9 mouse cellular contexts compared by ENCODE assay signal in the genomic region with DNA sequence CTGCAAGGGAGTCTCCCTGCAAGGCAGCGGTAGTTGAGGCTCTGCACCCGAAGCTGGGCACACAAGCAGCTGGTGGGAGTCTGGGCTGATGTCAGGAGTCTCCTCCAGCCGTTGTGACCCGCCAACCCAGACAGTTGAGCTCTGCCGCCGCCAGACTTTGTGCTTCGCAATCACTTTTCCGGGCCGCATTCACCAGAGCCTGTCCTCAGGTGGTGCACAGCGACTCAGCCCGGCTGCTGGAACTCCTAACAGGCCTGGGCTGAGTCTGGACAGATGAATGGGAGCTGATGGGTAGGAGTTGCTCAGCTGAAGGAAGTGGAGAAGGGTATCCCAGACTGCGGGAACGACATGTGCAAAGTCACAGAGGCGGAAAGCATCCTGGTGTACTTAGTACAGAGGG. TPM values are rescaled to one million over a fixed set of nuclear protein-coding genes. Genes with fewer than 3 reads are reported as not detected.
DNase-seq lines count a peak whose midpoint lies in the region; ATAC-seq and TF ChIP-seq lines count a peak whose summit lies in the region.
"Had no signal": no experiment of that assay in that cellular context is flagged by ENCODE, and none has a peak within 500 bp of the region (broad histone marks: within the 10 kb centered on the region; RNA-seq: fewer than 3 reads in every experiment).

No protein-coding gene starts in this region.

- TF ChIP-seq CTCF in heart, postnatal 0 days (IDR thresholded peaks at IDR 0.05; ENCODE audit: low read depth) = no peak
- TF ChIP-seq CTCF in cerebellum, adult 2 months (IDR thresholded peaks at IDR 0.05; ENCODE audit: borderline replicate concordance, insufficient read depth, low read depth, low read length) = no peak

- H3K27ac ChIP-seq in heart, postnatal 0 days (ENCODE audit: low read depth) = no peak overlapping the region
- no peak overlapping the region for H3K27ac ChIP-seq in ES-E14 (ENCODE audit: insufficient read depth, low read depth, low read length, poor library complexity, severe bottlenecking)
- no peak overlapping the region for H3K27ac ChIP-seq in forebrain, embryonic 13.5 days
- H3K27ac ChIP-seq in midbrain, embryonic 11.5 days (ENCODE audit: low read depth, low read length) = no peak overlapping the region
- no peak overlapping the region for H3K27ac ChIP-seq in cerebellum, adult 2 months (ENCODE audit: insufficient read depth, low read length)

- peak overlapping the region; percentile 37; the same call in 1 of the 2 replicates for H3K4me3 ChIP-seq in heart, postnatal 0 days (ENCODE audit: low read depth, low read length)
- peak overlapping the region; percentile 42 to 64; a peak in 2 of 4 replicates for H3K4me3 ChIP-seq in ES-E14 (ENCODE audit: insufficient read depth in 1 of 2, low read depth in 1 of 2, low read length in 2 of 2, poor library complexity in 1 of 2, severe bottlenecking in 1 of 2)
- peak overlapping the region; percentile 61 for H3K4me3 ChIP-seq in forebrain, embryonic 13.5 days
- no peak overlapping the region for H3K4me3 ChIP-seq in midbrain, embryonic 11.5 days (ENCODE audit: low read depth, low read length)
- H3K4me3 ChIP-seq in cerebellum, adult 2 months (replicated peaks; ENCODE audit: insufficient read depth, low read depth, low read length) = no peak overlapping the region

- peaks cover 7% of the 10 kb centered on the region for H3K4me1 ChIP-seq in heart, postnatal 0 days (ENCODE audit: control insufficient read depth, insufficient read depth)
- peaks cover 0 to 10% of the 10 kb centered on the region in 2 experiments; a peak in 2 of 4 replicates for H3K4me1 ChIP-seq in ES-E14 (ENCODE audit: control insufficient read depth in 2 of 2, insufficient read depth in 2 of 2, low read length in 2 of 2, poor library complexity in 1 of 2)
- peaks cover 36% of the 10 kb centered on the region for H3K4me1 ChIP-seq in forebrain, embryonic 13.5 days
- H3K4me1 ChIP-seq in midbrain, embryonic 11.5 days (ENCODE audit: control insufficient read depth, insufficient read depth, low read length) = peaks cover 11% of the 10 kb centered on the region
- H3K4me1 ChIP-seq in cerebellum, adult 2 months (ENCODE audit: control insufficient read depth, insufficient read depth, low read length) = peaks cover 5% of the 10 kb centered on the region

- no peak overlapping the region for H3K9ac ChIP-seq in heart, postnatal 0 days (replicated peaks; ENCODE audit: low read depth, low read length)
- H3K9ac ChIP-seq in ES-E14 (ENCODE audit: insufficient read depth, low read depth, low read length, poor library complexity, severe bottlenecking) = no peak overlapping the region
- no peak overlapping the region for H3K9ac ChIP-seq in forebrain, embryonic 13.5 days
- H3K9ac ChIP-seq in midbrain, embryonic 11.5 days (ENCODE audit: low read length) = no peak overlapping the region

- whole genome bisulfite sequencing in heart, postnatal 0 days = 5% methylated on average over 14 of the region's 14 CpGs
- WGBS in forebrain, embryonic 13.5 days = 6% methylated on average over 14 of the region's 14 CpGs
- WGBS in midbrain, embryonic 11.5 days = 5% methylated on average over 14 of the region's 14 CpGs
- 16% methylated on average over 14 of the region's 14 CpGs for WGBS in cerebellum, adult 2 months

- no peaks in the 10 kb centered on the region for H3K36me3 ChIP-seq in heart, postnatal 0 days (replicated peaks; ENCODE audit: control insufficient read depth, insufficient read depth, low read length)
- no peaks in the 10 kb centered on the region for H3K36me3 ChIP-seq in ES-E14 (ENCODE audit: control insufficient read depth, insufficient read depth, low read length, poor library complexity, severe bottlenecking)
- H3K36me3 ChIP-seq in forebrain, embryonic 13.5 days (ENCODE audit: poor library complexity, severe bottlenecking) = no peaks in the 10 kb centered on the region
- H3K36me3 ChIP-seq in midbrain, embryonic 11.5 days (ENCODE audit: control insufficient read depth, insufficient read depth, low read length) = no peaks in the 10 kb centered on the region

- ATAC-seq in heart, postnatal 0 days (ENCODE audit: insufficient read depth, low read depth) = no peak
- ATAC-seq in forebrain, embryonic 13.5 days = no peak
- ATAC-seq in midbrain, embryonic 11.5 days (ENCODE audit: low FRiP score) = no peak

- peaks cover 71% of the 10 kb centered on the region for H3K27me3 ChIP-seq in heart, postnatal 0 days (ENCODE audit: control insufficient read depth, insufficient read depth, low read length)
- peaks cover 62% of the 10 kb centered on the region for H3K27me3 ChIP-seq in forebrain, embryonic 13.5 days
- peaks cover 44% of the 10 kb centered on the region for H3K27me3 ChIP-seq in midbrain, embryonic 11.5 days (ENCODE audit: control insufficient read depth, insufficient read depth, low read length)
- peaks cover 2% of the 10 kb centered on the region; the same call in 1 of the 2 replicates for H3K27me3 ChIP-seq in cerebellum, adult 2 months (ENCODE audit: control insufficient read depth, insufficient read depth, low read length)

- no peak for DNase-seq in heart, postnatal 0 days (ENCODE audit: low spot score)
- DNase-seq in heart, adult 11 months = no peak
- no peak for DNase-seq in ES-E14 (ENCODE audit: low read depth, low spot score)
- DNase-seq in midbrain, embryonic 11.5 days (ENCODE audit: low spot score, missing footprints) = peak; percentile 92
- no peak for DNase-seq in cerebellum, adult 2 months
- no peak for DNase-seq in layer of hippocampus, adult 9-11 months
- no peak for DNase-seq in frontal cortex, postnatal 10 days (ENCODE audit: low spot score in 2 of 2)

- no peak for TF ChIP-seq POLR2A in cerebellum, adult 2 months (IDR thresholded peaks at IDR 0.05; ENCODE audit: borderline replicate concordance, insufficient read depth, low read length)

- no peak for TF ChIP-seq EP300 in heart, postnatal 0 days (IDR thresholded peaks at IDR 0.05; ENCODE audit: low read depth)

- no peak overlapping the region for H3K4me2 ChIP-seq in heart, postnatal 0 days (ENCODE audit: low read depth, low read length)
- peak overlapping the region; percentile 95 for H3K4me2 ChIP-seq in forebrain, embryonic 13.5 days
- no peak overlapping the region for H3K4me2 ChIP-seq in midbrain, embryonic 11.5 days

- no peaks in the 10 kb centered on the region for H3K9me3 ChIP-seq in heart, postnatal 0 days (replicated peaks; ENCODE audit: control insufficient read depth, low read length)
- no peaks in the 10 kb centered on the region for H3K9me3 ChIP-seq in ES-E14 (ENCODE audit: control insufficient read depth, insufficient read depth, low read depth, low read length)
- no peaks in the 10 kb centered on the region for H3K9me3 ChIP-seq in forebrain, embryonic 13.5 days (replicated peaks)
- H3K9me3 ChIP-seq in midbrain, embryonic 11.5 days (ENCODE audit: control insufficient read depth, low read length) = no peaks in the 10 kb centered on the region

- in situ Hi-C loops in ES-E14 (cut with MboI; ENCODE audit: low sequenced_read_pairs in 2 of 2, unreplicated experiment in 2 of 2) = no loop called here

TF ChIP-seq in ES-E14, 5 proteins besides CTCF, POLR2A, EP300 and RAD21:
- TF ChIP-seq ZC3H11A (IDR thresholded peaks at IDR 0.05; ENCODE audit: borderline replicate concordance, low read depth, low read length) (no peak), HCFC1 (IDR thresholded peaks at IDR 0.05; ENCODE audit: borderline replicate concordance, insufficient read depth, low read length) (no peak), ZNF384 (IDR thresholded peaks at IDR 0.05; ENCODE audit: low read depth, low read length) (no peak), CHD2 (IDR thresholded peaks at IDR 0.05; ENCODE audit: low read depth, low read length) (no peak), MAFK (IDR thresholded peaks at IDR 0.05; ENCODE audit: insufficient read depth, low read depth, low read length) (no peak)

RNA-seq across cellular contexts. Expression of gene Elfn2, which starts 0.8 kb away (rescaled TPM):
- total RNA-seq in heart, postnatal 0 days (2014; rRNA removed; ENCODE audit: low replicate concordance) = 0.12 and 0.19 TPM in 2 replicates
- polyA plus RNA-seq in heart, postnatal 0 days (2015; fragmentation: Nextera tagmentation; extraction: Ambion mirVana) = 0.05 and 0.11 TPM in 2 replicates
- total RNA-seq in ES-E14 (2012; rRNA removed) = 0.09 and 0.53 TPM in 2 replicates
- polyA plus RNA-seq in forebrain, embryonic 13.5 days (2015; fragmentation: Nextera tagmentation; extraction: Ambion mirVana) = 1.7 and 1.8 TPM in 2 replicates
- polyA plus RNA-seq in midbrain, embryonic 11.5 days (2014; fragmentation: Nextera tagmentation; extraction: Ambion mirVana) = 0.18 TPM in 2 replicates
- 18.0 and 20.6 TPM in 2 replicates for polyA plus RNA-seq in cerebellum, adult 2 months (2012; rRNA removed)
- total RNA-seq: CH12.LX had no signal

RNA-seq across cellular contexts. Expression of gene Mfng, which starts 53.9 kb away (rescaled TPM):
- 12.9 and 13.1 TPM in 2 replicates for total RNA-seq in heart, postnatal 0 days (2014; rRNA removed; ENCODE audit: low replicate concordance)
- 13.0 and 13.4 TPM in 2 replicates for polyA plus RNA-seq in heart, postnatal 0 days (2015; fragmentation: Nextera tagmentation; extraction: Ambion mirVana)
- total RNA-seq in ES-E14 (2012; rRNA removed) = 7.3 and 11.7 TPM in 2 replicates
- 136 and 138 TPM in 2 replicates for polyA plus RNA-seq in forebrain, embryonic 13.5 days (2015; fragmentation: Nextera tagmentation; extraction: Ambion mirVana)
- polyA plus RNA-seq in midbrain, embryonic 11.5 days (2014; fragmentation: Nextera tagmentation; extraction: Ambion mirVana) = 57.2 and 61.8 TPM in 2 replicates
- polyA plus RNA-seq in cerebellum, adult 2 months (2012; rRNA removed) = 3.8 and 4.4 TPM in 2 replicates

Comparison
In these comparisons a context has a peak if more than half of its experiments do, and no peak if none do; other contexts are left out.
1. H3K4me3 ChIP-seq: peak in heart, postnatal 0 days (single experiment), ES-E14 (2 of 2) and forebrain, embryonic 13.5 days (single experiment); none in midbrain, embryonic 11.5 days (single experiment) and cerebellum, adult 2 months (single experiment).